Mouse (Mus musculus) lung, embryonic 14.5 days (tissue): Measurements from ENCODE around the gene Tmem209. TPM values are rescaled to one million over a fixed set of nuclear protein-coding genes. Genes with fewer than 3 reads are reported as not detected.

ENCODE experiments used
- ATAC-seq: fragments of 200-750 bp; cut with Nextera tagmentation; 2 replicates; pipeline ENCODE4 v1.8.0; 2017; ENCODE audit warnings: mild to moderate bottlenecking, moderate TSS enrichment, moderate library complexity; ENCODE audit not compliant: insufficient read depth
- DNase-seq: peaks from one replicate; pipeline ENCODE4 v3.0.0-alpha.2; 2015
- H3K27ac ChIP-seq: fragments of 300-500 bp; sonication (generic); 2 replicates; pipeline ENCODE4 v1.5.1; 2014; ENCODE audit warnings: low read depth, mild to moderate bottlenecking, moderate library complexity
- H3K27me3 ChIP-seq: fragments of 300-500 bp; sonication (generic); 2 replicates; pipeline ENCODE4 v1.6.1; 2014; ENCODE audit warnings: low read length, control low read depth; ENCODE audit not compliant: insufficient read depth
- H3K36me3 ChIP-seq: fragments of 300-500 bp; sonication (generic); 2 replicates; pipeline ENCODE4 v1.6.1; 2014; ENCODE audit warnings: control low read depth; ENCODE audit not compliant: insufficient read depth
- H3K4me1 ChIP-seq: fragments of 300-500 bp; sonication (generic); 2 replicates; pipeline ENCODE4 v1.6.1; 2014; ENCODE audit warnings: antibody characterized with exemption, control low read depth; ENCODE audit not compliant: insufficient read depth
- H3K4me2 ChIP-seq: fragments of 300-500 bp; sonication (generic); 2 replicates; pipeline ENCODE4 v1.6.1; 2014; ENCODE audit warnings: mild to moderate bottlenecking
- H3K4me3 ChIP-seq: fragments of 300-500 bp; sonication (generic); 2 replicates; pipeline ENCODE4 v1.5.1; 2014; ENCODE audit warnings: low read depth, low read length
- H3K9ac ChIP-seq: fragments of 300-500 bp; sonication (generic); 2 replicates; pipeline ENCODE4 v1.6.1; 2014
- H3K9me3 ChIP-seq: fragments of 300-500 bp; sonication (generic); 2 replicates; pipeline ENCODE4 v1.6.1; 2016; ENCODE audit warnings: low read depth, low read length, control low read depth
- CTCF ChIP-seq: IDR thresholded peaks from 2 replicates; pipeline ENCODE4 v1.5.1; 2016; ENCODE audit warnings: antibody characterized with exemption, low read depth
- WGBS: fragments of 180-500 bp; shearing (Covaris S2); extraction: QIAGEN DNeasy Blood & Tissue Kit; methylation state at CpG from one replicate; pipeline ENCODE4 v1.1.7; 2014; 5-methylcytosine and 5-hydroxymethylcytosine counted together
- polyA plus RNA-seq: library from polyadenylated mRNA; unstranded; fragments of >200 nt; fragmentation: Nextera tagmentation; extraction: Ambion mirVana; gene quantifications from 2 replicates; pipeline ENCODE4 v1.2.1, GENCODE M21; 2014

Gene Tmem209
- polyA plus RNA-seq: 43.5 and 44.7 TPM in 2 replicates

GRCm38 (mm10) chr6:30509265-30510239 lies at the start of gene Tmem209, which contains the start of gene Ssmem1:
Tmem209 (minus strand) TSS chr6:30509783.
Ssmem1 (plus strand) TSS chr6:30509849.
- H3K27me3 ChIP-seq: no peaks in the 10 kb centered on the region
- H3K4me1 ChIP-seq: peaks cover 12% of the 10 kb centered on the region
- H3K27ac ChIP-seq: peak within 1 kb of the TSS; percentile 97
- peak within 1 kb of the TSS; percentile 51 for H3K4me3 ChIP-seq
- peak; percentile 100 for DNase-seq
- H3K4me2 ChIP-seq: peak within 1 kb of the TSS; percentile 76
- peak within 1 kb of the TSS; percentile 70 for H3K9ac ChIP-seq
- TF ChIP-seq CTCF: no peak
- peaks cover 21% of the 10 kb centered on the region for H3K36me3 ChIP-seq
- under 1% methylated on average over 37 of the region's 37 CpGs for WGBS
- no peaks in the 10 kb centered on the region for H3K9me3 ChIP-seq
- peak; percentile 98 for ATAC-seq

- no peak overlapping the region for H3K4me3 ChIP-seq
- H3K36me3 ChIP-seq: no peaks in the 10 kb centered on the region
- no peak overlapping the region for H3K27ac ChIP-seq
- H3K9ac ChIP-seq: no peak overlapping the region
- H3K4me2 ChIP-seq: no peak overlapping the region
- peaks cover 6% of the 10 kb centered on the region; the same call in 1 of the 2 replicates for H3K4me1 ChIP-seq
- 22% methylated on average over 4 of the region's 9 CpGs for WGBS
- ATAC-seq: no peak
- no peak for TF ChIP-seq CTCF
- no peaks in the 10 kb centered on the region for H3K9me3 ChIP-seq
- DNase-seq: no peak
- no peaks in the 10 kb centered on the region for H3K27me3 ChIP-seq
These were observed 46.5 kb upstream of the Tmem209 start for GRCm38 (mm10) chr6:30556080-30556479.

- no peak overlapping the region for H3K4me2 ChIP-seq
- H3K4me3 ChIP-seq: no peak overlapping the region
- no peaks in the 10 kb centered on the region for H3K27me3 ChIP-seq
- DNase-seq (no peak), ATAC-seq (no peak)
- no peak overlapping the region for H3K27ac ChIP-seq
- H3K4me1 ChIP-seq: peaks cover 8% of the 10 kb centered on the region
- no peaks in the 10 kb centered on the region for H3K36me3 ChIP-seq
- H3K9me3 ChIP-seq: no peaks in the 10 kb centered on the region
- TF ChIP-seq CTCF: no peak
- H3K9ac ChIP-seq: no peak overlapping the region
- WGBS: 89% methylated on average over 5 of the region's 5 CpGs
These were observed 45.1 kb upstream of the Tmem209 start for GRCm38 (mm10) chr6:30554621-30555170.

- H3K4me1 ChIP-seq: peaks cover 12% of the 10 kb centered on the region
- 88% methylated on average over 5 of the region's 5 CpGs for WGBS
- 0 out of 2 replicates have a peak overlapping the region, but pooled peaks have one; percentile 26 for H3K27ac ChIP-seq
- H3K4me2 ChIP-seq: no peak overlapping the region
- H3K4me3 ChIP-seq: no peak overlapping the region
- no peak for TF ChIP-seq CTCF
- H3K27me3 ChIP-seq: no peaks in the 10 kb centered on the region
- DNase-seq (no peak), ATAC-seq (no peak)
- H3K9ac ChIP-seq: no peak overlapping the region
- no peaks in the 10 kb centered on the region for H3K36me3 ChIP-seq
- no peaks in the 10 kb centered on the region for H3K9me3 ChIP-seq
These were observed 44.5 kb upstream of the Tmem209 start for GRCm38 (mm10) chr6:30554092-30554491.

- H3K27ac ChIP-seq: 0 out of 2 replicates have a peak overlapping the region, but pooled peaks have one; percentile 26
- peaks cover 14% of the 10 kb centered on the region for H3K4me1 ChIP-seq
- H3K4me2 ChIP-seq: no peak overlapping the region
- H3K9ac ChIP-seq: no peak overlapping the region
- no peaks in the 10 kb centered on the region for H3K36me3 ChIP-seq
- 65% methylated on average over 7 of the region's 7 CpGs for WGBS
- no peaks in the 10 kb centered on the region for H3K9me3 ChIP-seq
- H3K27me3 ChIP-seq: no peaks in the 10 kb centered on the region
- no peak for TF ChIP-seq CTCF
- no peak for DNase-seq
- H3K4me3 ChIP-seq: no peak overlapping the region
- no peak for ATAC-seq
These were observed 43.9 kb upstream of the Tmem209 start for GRCm38 (mm10) chr6:30553381-30554010.

GRCm38 (mm10) chr6:30552628-30553027 lies 43.0 kb upstream of the Tmem209 start:
- TF ChIP-seq CTCF: no peak
- Histone ChIP-seq H3K36me3 (no peaks in the 10 kb centered on the region), H3K27ac (peak overlapping the region; percentile 21; the same call in 1 of the 2 replicates), H3K4me1 (peaks cover 18% of the 10 kb centered on the region), H3K9ac (no peak overlapping the region), H3K4me2 (no peak overlapping the region), H3K27me3 (no peaks in the 10 kb centered on the region), H3K4me3 (no peak overlapping the region), H3K9me3 (no peaks in the 10 kb centered on the region)
- 51% methylated on average over 6 of the region's 6 CpGs for WGBS
- no peak for ATAC-seq
- no peak for DNase-seq
